Mouse (Mus musculus): ENCODE measurements around the gene Rps6kl1. TPM values are rescaled to one million over a fixed set of nuclear protein-coding genes. Genes with fewer than 3 reads are reported as not detected.

Rps6kl1 gene
- polyA plus RNA-seq, 1 experiment from 2014 or later: 0.94 TPM

GRCm38 (mm10) chr12:85169117-85169858, 18.2 kb upstream of the Rps6kl1 start:
- Histone ChIP-seq H3K36me3 (ENCODE audit: control insufficient read depth, insufficient read depth, low read length) (no peaks in the 10 kb centered on the region), H3K27me3 (ENCODE audit: control insufficient read depth, insufficient read depth, low read depth, low read length) (no peaks in the 10 kb centered on the region), H3K4me1 (replicated peaks; ENCODE audit: control insufficient read depth, insufficient read depth, low read length) (peaks cover 13% of the 10 kb centered on the region), H3K27ac (ENCODE audit: low read length) (no peak overlapping the region), H3K9ac (ENCODE audit: low read length) (peak overlapping the region; percentile 13; the same call in 1 of the 2 replicates), H3K4me2 (ENCODE audit: low read depth, low read length) (peak overlapping the region; percentile 23), H3K9me3 (ENCODE audit: control insufficient read depth, low read length) (no peaks in the 10 kb centered on the region), H3K4me3 (ENCODE audit: low read length) (0 out of 2 replicates have a peak overlapping the region, but pooled peaks have one; percentile 4)
- peak; percentile 76 for ATAC-seq (ENCODE audit: low read depth)
- 33% methylated on average over 27 of the region's 27 CpGs for WGBS

- Histone ChIP-seq H3K27me3 (ENCODE audit: control insufficient read depth, insufficient read depth, low read depth, low read length) (no peaks in the 10 kb centered on the region), H3K9ac (ENCODE audit: low read length) (no peak overlapping the region), H3K36me3 (ENCODE audit: control insufficient read depth, insufficient read depth, low read length) (no peaks in the 10 kb centered on the region), H3K4me1 (replicated peaks; ENCODE audit: control insufficient read depth, insufficient read depth, low read length) (peaks cover 8% of the 10 kb centered on the region), H3K4me3 (ENCODE audit: low read length) (no peak overlapping the region), H3K9me3 (ENCODE audit: control insufficient read depth, low read length) (no peaks in the 10 kb centered on the region), H3K27ac (ENCODE audit: low read length) (no peak overlapping the region), H3K4me2 (ENCODE audit: low read depth, low read length) (no peak overlapping the region)
- ATAC-seq (ENCODE audit: low read depth): no peak
- WGBS: 87% methylated on average over 9 of the region's 9 CpGs
Measured at GRCm38 (mm10) chr12:85166631-85167030, 15.6 kb upstream of the Rps6kl1 start.

- no peaks in the 10 kb centered on the region for H3K27me3 ChIP-seq (ENCODE audit: control insufficient read depth, insufficient read depth, low read depth, low read length)
- H3K4me1 ChIP-seq (replicated peaks; ENCODE audit: control insufficient read depth, insufficient read depth, low read length): peaks cover 8% of the 10 kb centered on the region
- no peak overlapping the region for H3K27ac ChIP-seq (ENCODE audit: low read length)
- WGBS: 82% methylated on average over 5 of the region's 5 CpGs
- no peak overlapping the region for H3K4me3 ChIP-seq (ENCODE audit: low read length)
- H3K36me3 ChIP-seq (ENCODE audit: control insufficient read depth, insufficient read depth, low read length): no peaks in the 10 kb centered on the region
- no peaks in the 10 kb centered on the region for H3K9me3 ChIP-seq (ENCODE audit: control insufficient read depth, low read length)
- ATAC-seq (ENCODE audit: low read depth): no peak
- no peak overlapping the region for H3K9ac ChIP-seq (ENCODE audit: low read length)
- no peak overlapping the region for H3K4me2 ChIP-seq (ENCODE audit: low read depth, low read length)
Measured at GRCm38 (mm10) chr12:85164996-85165395, 13.9 kb upstream of the Rps6kl1 start.

- WGBS: 61% methylated on average over 5 of the region's 5 CpGs
- Histone ChIP-seq H3K9ac (ENCODE audit: low read length) (no peak overlapping the region), H3K4me3 (ENCODE audit: low read length) (no peak overlapping the region), H3K27me3 (ENCODE audit: control insufficient read depth, insufficient read depth, low read depth, low read length) (no peaks in the 10 kb centered on the region), H3K36me3 (ENCODE audit: control insufficient read depth, insufficient read depth, low read length) (no peaks in the 10 kb centered on the region), H3K9me3 (ENCODE audit: control insufficient read depth, low read length) (no peaks in the 10 kb centered on the region), H3K4me2 (ENCODE audit: low read depth, low read length) (no peak overlapping the region), H3K4me1 (replicated peaks; ENCODE audit: control insufficient read depth, insufficient read depth, low read length) (0 out of 2 replicates have a peak, but pooled peaks cover 2% of the 10 kb centered on the region), H3K27ac (ENCODE audit: low read length) (no peak overlapping the region)
- no peak for ATAC-seq (ENCODE audit: low read depth)
Measured at GRCm38 (mm10) chr12:85159592-85159991, 8.5 kb upstream of the Rps6kl1 start.

GRCm38 (mm10) chr12:85158801-85159200, 7.7 kb upstream of the Rps6kl1 start:
- Histone ChIP-seq H3K27ac (ENCODE audit: low read length) (no peak overlapping the region), H3K4me1 (replicated peaks; ENCODE audit: control insufficient read depth, insufficient read depth, low read length) (0 out of 2 replicates have a peak, but pooled peaks cover 2% of the 10 kb centered on the region), H3K36me3 (ENCODE audit: control insufficient read depth, insufficient read depth, low read length) (no peaks in the 10 kb centered on the region), H3K4me2 (ENCODE audit: low read depth, low read length) (no peak overlapping the region), H3K9ac (ENCODE audit: low read length) (no peak overlapping the region), H3K4me3 (ENCODE audit: low read length) (no peak overlapping the region), H3K9me3 (ENCODE audit: control insufficient read depth, low read length) (no peaks in the 10 kb centered on the region), H3K27me3 (ENCODE audit: control insufficient read depth, insufficient read depth, low read depth, low read length) (no peaks in the 10 kb centered on the region)
- no peak for ATAC-seq (ENCODE audit: low read depth)
- WGBS: 77% methylated on average over 8 of the region's 8 CpGs

- Histone ChIP-seq H3K36me3 (ENCODE audit: control insufficient read depth, insufficient read depth, low read length) (no peaks in the 10 kb centered on the region), H3K4me3 (ENCODE audit: low read length) (no peak overlapping the region), H3K27ac (ENCODE audit: low read length) (no peak overlapping the region), H3K27me3 (ENCODE audit: control insufficient read depth, insufficient read depth, low read depth, low read length) (no peaks in the 10 kb centered on the region), H3K4me1 (replicated peaks; ENCODE audit: control insufficient read depth, insufficient read depth, low read length) (0 out of 2 replicates have a peak, but pooled peaks cover 2% of the 10 kb centered on the region), H3K9me3 (ENCODE audit: control insufficient read depth, low read length) (no peaks in the 10 kb centered on the region), H3K9ac (ENCODE audit: low read length) (no peak overlapping the region), H3K4me2 (ENCODE audit: low read depth, low read length) (no peak overlapping the region)
- WGBS: 80% methylated on average over 14 of the region's 14 CpGs
- ATAC-seq (ENCODE audit: low read depth): no peak
Measured at GRCm38 (mm10) chr12:85157797-85158460, 6.9 kb upstream of the Rps6kl1 start.

- 13% methylated on average over 6 of the region's 6 CpGs for WGBS
- Histone ChIP-seq H3K4me1 (replicated peaks; ENCODE audit: control insufficient read depth, insufficient read depth, low read length) (peaks cover 3% of the 10 kb centered on the region; the same call in 1 of the 2 replicates), H3K9ac (ENCODE audit: low read length) (no peak overlapping the region), H3K4me2 (ENCODE audit: low read depth, low read length) (no peak overlapping the region), H3K27me3 (ENCODE audit: control insufficient read depth, insufficient read depth, low read depth, low read length) (peaks cover 2% of the 10 kb centered on the region; the same call in 1 of the 2 replicates), H3K4me3 (ENCODE audit: low read length) (no peak overlapping the region), H3K9me3 (ENCODE audit: control insufficient read depth, low read length) (no peaks in the 10 kb centered on the region), H3K36me3 (ENCODE audit: control insufficient read depth, insufficient read depth, low read length) (no peaks in the 10 kb centered on the region), H3K27ac (ENCODE audit: low read length) (no peak overlapping the region)
- ATAC-seq (ENCODE audit: low read depth): 0 out of 2 replicates have a peak, but pooled peaks have one; percentile 41
Measured at GRCm38 (mm10) chr12:85156324-85156723, 5.3 kb upstream of the Rps6kl1 start.

GRCm38 (mm10) chr12:85153011-85153410, 1.9 kb upstream of the Rps6kl1 start:
- Histone ChIP-seq H3K9ac (ENCODE audit: low read length) (no peak overlapping the region), H3K9me3 (ENCODE audit: control insufficient read depth, low read length) (no peaks in the 10 kb centered on the region), H3K27ac (ENCODE audit: low read length) (no peak overlapping the region), H3K36me3 (ENCODE audit: control insufficient read depth, insufficient read depth, low read length) (no peaks in the 10 kb centered on the region), H3K4me2 (ENCODE audit: low read depth, low read length) (no peak overlapping the region), H3K4me3 (ENCODE audit: low read length) (no peak overlapping the region), H3K4me1 (replicated peaks; ENCODE audit: control insufficient read depth, insufficient read depth, low read length) (peaks cover 15% of the 10 kb centered on the region), H3K27me3 (ENCODE audit: control insufficient read depth, insufficient read depth, low read depth, low read length) (peaks cover 5% of the 10 kb centered on the region; the same call in 1 of the 2 replicates)
- ATAC-seq (ENCODE audit: low read depth): no peak
- 54% methylated on average over 3 of the region's 3 CpGs for WGBS

- Histone ChIP-seq H3K4me1 (replicated peaks; ENCODE audit: control insufficient read depth, insufficient read depth, low read length) (peaks cover 25% of the 10 kb centered on the region), H3K27me3 (ENCODE audit: control insufficient read depth, insufficient read depth, low read depth, low read length) (peaks cover 5% of the 10 kb centered on the region; the same call in 1 of the 2 replicates), H3K4me3 (ENCODE audit: low read length) (peak overlapping the region; percentile 24), H3K27ac (ENCODE audit: low read length) (no peak overlapping the region), H3K9me3 (ENCODE audit: control insufficient read depth, low read length) (no peaks in the 10 kb centered on the region), H3K36me3 (ENCODE audit: control insufficient read depth, insufficient read depth, low read length) (no peaks in the 10 kb centered on the region), H3K4me2 (ENCODE audit: low read depth, low read length) (peak overlapping the region; percentile 50), H3K9ac (ENCODE audit: low read length) (peak overlapping the region; percentile 2)
- ATAC-seq (ENCODE audit: low read depth): no peak
- 8% methylated on average over 20 of the region's 20 CpGs for WGBS
Measured at GRCm38 (mm10) chr12:85150321-85151001, 603 bp downstream of the Rps6kl1 start.
